Comparison of ENCODE assay signal across 8 mouse cellular contexts in the genomic region with DNA sequence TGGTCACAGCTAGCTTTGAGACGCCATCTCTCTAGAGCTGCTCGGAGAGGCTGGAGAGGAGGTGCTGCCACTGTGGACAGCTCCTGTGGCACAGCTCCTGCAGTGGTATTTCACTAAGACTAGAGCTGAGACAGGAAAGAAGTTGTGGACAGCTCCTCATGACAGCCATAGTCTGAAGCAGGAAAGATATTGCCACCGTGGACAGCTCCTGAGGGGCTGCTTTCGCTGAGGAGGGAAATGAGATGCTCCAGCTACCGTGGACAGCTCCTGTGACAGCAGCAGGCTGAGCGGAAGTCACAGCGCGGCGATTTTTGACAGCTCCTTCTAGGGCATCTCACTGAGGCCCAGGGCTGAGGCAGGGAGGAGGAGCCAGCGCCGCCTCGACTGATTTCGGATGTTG. TPM values are rescaled to one million over a fixed set of nuclear protein-coding genes. Genes with fewer than 3 reads are reported as not detected.
DNase-seq lines count a peak whose midpoint lies in the region; ATAC-seq lines count a peak whose summit lies in the region.

No protein-coding gene starts in this region.

- H3K36me3 ChIP-seq in embryonic facial prominence, embryonic 15.5 days = no peaks in the 10 kb centered on the region
- H3K36me3 ChIP-seq in heart, embryonic 15.5 days = no peaks in the 10 kb centered on the region
- H3K36me3 ChIP-seq in kidney, embryonic 16.5 days (ENCODE audit: insufficient read depth, low read length) = no peaks in the 10 kb centered on the region

- H3K9me3 ChIP-seq in embryonic facial prominence, embryonic 15.5 days (replicated peaks) = no peaks in the 10 kb centered on the region
- no peaks in the 10 kb centered on the region for H3K9me3 ChIP-seq in heart, embryonic 15.5 days (replicated peaks)
- no peaks in the 10 kb centered on the region for H3K9me3 ChIP-seq in kidney, embryonic 16.5 days (ENCODE audit: low read length)

- H3K4me1 ChIP-seq in embryonic facial prominence, embryonic 15.5 days = no peaks in the 10 kb centered on the region
- H3K4me1 ChIP-seq in heart, embryonic 15.5 days (replicated peaks) = peaks cover 4% of the 10 kb centered on the region; the same call in 1 of the 2 replicates
- no peaks in the 10 kb centered on the region for H3K4me1 ChIP-seq in kidney, embryonic 16.5 days (ENCODE audit: insufficient read depth, low read length)

- no peak overlapping the region for H3K27ac ChIP-seq in embryonic facial prominence, embryonic 15.5 days (replicated peaks)
- no peak overlapping the region for H3K27ac ChIP-seq in heart, embryonic 15.5 days
- H3K27ac ChIP-seq in kidney, embryonic 16.5 days (ENCODE audit: low read length) = no peak overlapping the region

- no peak overlapping the region for H3K9ac ChIP-seq in embryonic facial prominence, embryonic 15.5 days
- no peak overlapping the region for H3K9ac ChIP-seq in heart, embryonic 15.5 days
- H3K9ac ChIP-seq in kidney, embryonic 16.5 days (replicated peaks; ENCODE audit: low read length) = no peak overlapping the region

- ATAC-seq in embryonic facial prominence, embryonic 15.5 days (ENCODE audit: insufficient number of reproducible peaks, low FRiP score, low TSS enrichment, low read depth) = peak; percentile 87
- peak; percentile 87 for ATAC-seq in heart, embryonic 15.5 days (replicated peaks; ENCODE audit: insufficient number of reproducible peaks, insufficient read depth, low FRiP score, low read depth)
- ATAC-seq in kidney, embryonic 16.5 days (ENCODE audit: low FRiP score, low TSS enrichment) = peak; percentile 99

- no peak overlapping the region; the same call in 1 of the 2 replicates for H3K4me2 ChIP-seq in embryonic facial prominence, embryonic 15.5 days (replicated peaks)
- peak overlapping the region; percentile 29 for H3K4me2 ChIP-seq in heart, embryonic 15.5 days
- H3K4me2 ChIP-seq in kidney, embryonic 16.5 days (replicated peaks; ENCODE audit: low read depth, low read length) = no peak overlapping the region

- DNase-seq in A20 (ENCODE audit: low read depth, low spot score) (peak; percentile 87), R1 (ENCODE audit: low read depth, low spot score) (peak; percentile 96)
- peak; percentile 54 for DNase-seq in lung, postnatal 25 days (ENCODE audit: low spot score)
- DNase-seq in ovary, postnatal 36 days (ENCODE audit: low spot score) = peak; percentile 85
- peak; percentile 41 for DNase-seq in urinary bladder, adult 2 months (ENCODE audit: low spot score)

- 4% methylated on average over 13 of the region's 13 CpGs for WGBS in embryonic facial prominence, embryonic 15.5 days
- WGBS in heart, embryonic 15.5 days = 3% methylated on average over 13 of the region's 13 CpGs
- WGBS in kidney, embryonic 16.5 days = 3% methylated on average over 13 of the region's 13 CpGs

- H3K4me3 ChIP-seq in embryonic facial prominence, embryonic 15.5 days (replicated peaks) = no peak overlapping the region
- no peak overlapping the region for H3K4me3 ChIP-seq in heart, embryonic 15.5 days
- H3K4me3 ChIP-seq in kidney, embryonic 16.5 days (ENCODE audit: low read length) = no peak overlapping the region

- H3K27me3 ChIP-seq in embryonic facial prominence, embryonic 15.5 days = no peaks in the 10 kb centered on the region
- peaks cover 2% of the 10 kb centered on the region; the same call in 1 of the 2 replicates for H3K27me3 ChIP-seq in heart, embryonic 15.5 days
- no peaks in the 10 kb centered on the region for H3K27me3 ChIP-seq in kidney, embryonic 16.5 days (ENCODE audit: insufficient read depth, low read length)

RNA-seq across cellular contexts. Expression of gene Ccnc, which starts 15.4 kb away (rescaled TPM):
- polyA plus RNA-seq in embryonic facial prominence, embryonic 15.5 days (2015; fragmentation: Nextera tagmentation; extraction: Ambion mirVana) = 39.7 and 39.8 TPM in 2 replicates
- polyA plus RNA-seq in heart, embryonic 15.5 days (2015; fragmentation: Nextera tagmentation; extraction: Ambion mirVana) = 25.7 and 27.1 TPM in 2 replicates
- polyA plus RNA-seq in kidney, embryonic 16.5 days (2015; fragmentation: Nextera tagmentation; extraction: Ambion mirVana) = 40.2 and 40.7 TPM in 2 replicates
- polyA plus RNA-seq in urinary bladder, adult 2 months (2012; rRNA removed) = 17.7 and 21.3 TPM in 2 replicates

RNA-seq across cellular contexts. Expression of gene Prdm13, which starts 26.4 kb away (rescaled TPM):
- polyA plus RNA-seq in embryonic facial prominence, embryonic 15.5 days (2015; fragmentation: Nextera tagmentation; extraction: Ambion mirVana) = not detected in 2 replicates
- polyA plus RNA-seq in heart, embryonic 15.5 days (2015; fragmentation: Nextera tagmentation; extraction: Ambion mirVana) = not detected in 2 replicates
- polyA plus RNA-seq in kidney, embryonic 16.5 days (2015; fragmentation: Nextera tagmentation; extraction: Ambion mirVana) = not detected in 2 replicates
- not detected in 2 replicates for polyA plus RNA-seq in urinary bladder, adult 2 months (2012; rRNA removed)

RNA-seq across cellular contexts. Expression of gene Usp45, which starts 54.8 kb away (rescaled TPM):
- 7.0 and 8.5 TPM in 2 replicates for polyA plus RNA-seq in embryonic facial prominence, embryonic 15.5 days (2015; fragmentation: Nextera tagmentation; extraction: Ambion mirVana)
- 5.9 and 6.1 TPM in 2 replicates for polyA plus RNA-seq in heart, embryonic 15.5 days (2015; fragmentation: Nextera tagmentation; extraction: Ambion mirVana)
- 7.2 and 8.6 TPM in 2 replicates for polyA plus RNA-seq in kidney, embryonic 16.5 days (2015; fragmentation: Nextera tagmentation; extraction: Ambion mirVana)
- polyA plus RNA-seq in urinary bladder, adult 2 months (2012; rRNA removed) = 11.0 and 11.5 TPM in 2 replicates

RNA-seq across cellular contexts. Expression of gene Tstd3, which starts 54.9 kb away (rescaled TPM):
- 7.5 and 8.2 TPM in 2 replicates for polyA plus RNA-seq in embryonic facial prominence, embryonic 15.5 days (2015; fragmentation: Nextera tagmentation; extraction: Ambion mirVana)
- 17.0 and 18.9 TPM in 2 replicates for polyA plus RNA-seq in heart, embryonic 15.5 days (2015; fragmentation: Nextera tagmentation; extraction: Ambion mirVana)
- 11.3 and 12.6 TPM in 2 replicates for polyA plus RNA-seq in kidney, embryonic 16.5 days (2015; fragmentation: Nextera tagmentation; extraction: Ambion mirVana)
- 19.3 and 22.2 TPM in 2 replicates for polyA plus RNA-seq in urinary bladder, adult 2 months (2012; rRNA removed)

Comparison
In these comparisons a context has a peak if more than half of its experiments do, and no peak if none do; other contexts are left out.
1. DNase-seq: peak in every context shown above with its lines; median percentile 96 in R1; 87 in A20; 85 in ovary, postnatal 36 days; 54 in lung, postnatal 25 days; 41 in urinary bladder, adult 2 months.